Mouse (Mus musculus) CD4-positive helper T cell, adult 2 months (primary cell): ENCODE data around the gene Gm8279.
"Not testable (repeated sequence)": the region's sequence is repeated elsewhere in the genome, so short reads cannot be mapped to it uniquely, and the experiment has no call there.

Experiments
- DNase-seq: peaks from one replicate; pipeline ENCODE4 v3.0.0-alpha.2; 2012; ENCODE audit warnings: low read depth, missing footprints, low spot score

The Gm8279 gene

DNA sequence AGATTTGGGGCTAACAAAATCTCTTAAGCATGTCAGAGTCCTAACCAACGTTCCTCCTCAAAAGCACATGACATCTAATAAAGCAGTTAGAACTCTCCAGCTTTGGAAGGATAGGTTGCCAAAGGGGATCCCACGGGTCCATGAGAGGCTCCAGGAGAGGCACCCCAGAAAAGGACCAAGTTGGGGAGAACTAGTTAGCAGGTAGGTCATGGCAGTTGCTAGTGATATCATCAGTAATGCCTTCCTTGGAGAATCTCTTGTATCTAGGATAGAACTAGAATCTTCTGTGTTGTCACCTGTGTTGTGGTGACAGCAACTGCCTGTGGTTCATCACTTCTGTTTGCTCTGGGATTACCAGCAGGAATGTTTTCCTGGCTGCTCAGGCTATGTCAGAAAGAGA lies at the start of gene Gm8279:
Gene Gm8279, plus strand, starts transcription at position 301 of the 400 bp plus-strand sequence.
- not testable (repeated sequence) for DNase-seq

DNA sequence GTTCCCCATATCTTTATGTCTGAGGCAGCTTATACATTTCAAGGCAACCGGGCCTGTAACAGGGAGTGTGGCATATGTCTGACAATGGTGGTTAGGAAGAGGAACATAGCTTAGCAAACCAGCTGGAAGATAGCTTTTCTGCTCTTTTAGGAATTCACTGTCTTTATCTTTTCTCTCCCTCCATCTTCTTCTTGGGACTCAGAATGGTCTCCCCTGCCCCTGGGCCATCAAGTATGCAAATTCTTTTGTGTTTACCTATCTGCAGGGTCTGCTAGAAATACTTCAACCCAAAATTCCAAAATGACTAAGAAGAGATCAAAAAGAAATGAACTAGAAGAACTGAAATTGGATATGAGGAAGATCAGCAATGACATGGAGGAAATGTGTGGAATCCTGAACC lies 32.9 kb downstream of the Gm8279 start, which contains the start of gene Gm3317:
Gene Gm3317, plus strand, starts transcription at position 301 of the 400 bp plus-strand sequence.
- DNase-seq = not testable (repeated sequence)

DNA sequence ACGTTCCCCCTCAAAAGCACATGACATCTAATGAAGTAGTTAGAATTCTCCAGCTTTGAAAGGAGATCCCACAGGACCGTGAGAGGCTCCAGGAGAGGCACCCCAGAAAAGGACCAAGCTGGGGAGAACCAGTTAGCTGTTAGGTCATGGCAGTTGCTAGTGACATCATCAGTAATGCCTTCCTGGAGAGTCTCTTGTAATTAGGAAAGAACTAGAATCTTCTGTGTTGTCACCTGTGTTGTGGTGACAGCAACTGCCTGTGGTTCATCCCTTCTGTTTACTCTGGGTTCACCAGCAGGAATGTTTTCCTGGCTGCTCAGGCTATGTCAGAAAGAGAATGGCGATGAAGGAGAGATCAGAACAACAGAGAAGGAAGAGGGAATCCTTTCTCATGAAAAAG lies 54.2 kb downstream of the Gm8279 start, which contains the start of gene Gm8271:
Gene Gm8271, plus strand, starts transcription at position 301 of the 400 bp plus-strand sequence.
- not testable (repeated sequence) for DNase-seq
